Mouse (Mus musculus): Measurements from ENCODE around the gene Exoc6b. TPM values are rescaled to one million over a fixed set of nuclear protein-coding genes. Genes with fewer than 3 reads are reported as not detected.
A peak's percentile ranks its signal among the peaks of the same experiment; 100 is the strongest.

The Exoc6b gene
- total RNA-seq, 2 experiments from 2014 or later, result 130 to 134 TPM

DNA sequence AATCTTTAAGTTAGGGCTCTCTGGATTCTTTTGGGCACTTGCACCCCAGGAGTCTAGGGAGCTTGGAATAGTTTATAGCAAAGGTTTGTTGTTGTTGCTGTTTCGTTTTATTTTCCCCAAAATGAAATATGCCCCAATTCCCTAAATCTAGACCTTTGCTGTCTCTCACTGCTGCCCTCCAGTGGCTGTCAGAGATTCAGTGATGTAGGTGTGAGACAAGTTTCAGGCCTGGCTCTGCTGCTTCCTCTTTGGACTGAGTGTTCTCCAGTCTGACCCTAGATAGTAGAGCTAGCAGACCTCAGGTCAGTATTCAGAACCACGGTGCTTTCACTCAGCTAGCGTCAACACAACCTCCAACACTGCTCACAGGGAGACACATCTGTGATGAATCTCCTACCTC, 332.4 kb downstream of the Exoc6b start:
- no peak overlapping the region for H3K27ac ChIP-seq
- DNase-seq (ENCODE audit: low spot score in 2 of 2), result peak; percentile 5 to 37
- no peak overlapping the region for H3K4me3 ChIP-seq
- peak; percentile 90 for TF ChIP-seq CTCF (conservative IDR thresholded peaks at IDR 0.05)

DNA sequence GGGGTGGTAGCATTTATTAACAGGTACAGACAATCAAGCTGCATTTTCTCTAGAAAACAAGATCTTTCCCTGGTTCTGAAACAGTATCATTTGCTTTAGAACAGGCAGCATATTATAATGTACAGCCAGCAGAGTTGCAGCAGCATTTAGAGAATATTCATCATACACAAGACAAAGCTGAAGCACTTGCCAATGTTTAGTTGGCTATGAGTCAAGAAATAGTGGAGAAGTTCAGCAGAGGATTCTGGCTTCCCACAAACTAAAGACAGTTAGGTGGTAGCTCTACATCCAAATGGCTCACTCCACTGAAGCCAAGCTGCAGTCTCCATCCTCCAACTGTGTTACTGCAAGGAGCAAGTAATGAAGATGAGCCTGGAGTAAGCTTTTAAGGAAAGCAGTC, 342.4 kb downstream of the Exoc6b start:
- peak; percentile 19 for DNase-seq (ENCODE audit: low spot score in 2 of 2)
- Histone ChIP-seq H3K27ac (no peak overlapping the region), H3K4me3 (no peak overlapping the region)
- TF ChIP-seq CTCF (conservative IDR thresholded peaks at IDR 0.05), result no peak

DNA sequence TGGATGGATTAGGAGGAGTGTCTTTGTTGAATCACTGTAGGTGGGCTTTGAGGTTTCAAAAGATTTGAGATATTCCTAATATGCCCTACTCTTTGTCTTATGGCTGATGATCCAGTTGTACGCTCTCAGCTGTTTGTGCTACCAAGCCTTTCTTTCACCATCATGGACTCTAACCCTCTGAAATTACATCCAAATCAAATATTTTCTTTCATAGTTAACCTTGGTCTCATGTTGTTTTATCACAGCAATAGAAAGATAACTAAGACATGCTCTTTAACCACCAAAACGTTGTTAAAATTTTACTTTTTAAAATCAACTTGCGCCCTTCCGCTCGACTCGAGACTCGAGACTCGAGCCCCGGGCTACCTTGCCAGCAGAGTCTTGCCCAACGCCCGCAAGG, 356.1 kb downstream of the Exoc6b start:
- Histone ChIP-seq H3K27ac (no peak overlapping the region), H3K4me3 (no peak overlapping the region)
- no peak for TF ChIP-seq CTCF (conservative IDR thresholded peaks at IDR 0.05)
- DNase-seq (ENCODE audit: low spot score in 2 of 2), result no peak

- Histone ChIP-seq H3K4me3 (no peak overlapping the region), H3K27ac (no peak overlapping the region)
- DNase-seq (ENCODE audit: low spot score in 2 of 2), result no peak
- no peak for TF ChIP-seq CTCF (conservative IDR thresholded peaks at IDR 0.05)
These were observed 358.5 kb downstream of the Exoc6b start for GRCm38 (mm10) chr6:84710831-84711230.

DNA sequence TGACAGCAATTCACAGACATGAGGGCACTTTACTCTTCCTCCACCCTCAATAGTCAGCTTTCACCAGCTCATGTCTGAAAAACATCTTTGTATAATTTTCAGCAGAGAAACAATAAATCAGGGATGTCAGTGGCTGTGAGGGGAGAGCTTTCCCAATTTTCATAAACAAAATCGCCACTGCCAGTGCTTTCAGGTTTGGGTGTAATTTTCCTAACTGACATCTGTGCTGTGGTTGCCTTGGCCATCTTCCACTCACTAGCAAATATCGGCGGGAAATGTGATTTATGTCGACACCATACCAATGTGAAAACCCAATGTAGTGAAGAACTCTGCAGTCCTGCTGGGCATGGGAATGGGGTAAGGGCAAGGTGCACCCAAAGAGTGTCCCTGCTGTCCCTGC, 360.7 kb downstream of the Exoc6b start:
- TF ChIP-seq CTCF (conservative IDR thresholded peaks at IDR 0.05), result no peak
- DNase-seq (ENCODE audit: low spot score in 2 of 2), result no peak
- Histone ChIP-seq H3K4me3 (no peak overlapping the region), H3K27ac (peak overlapping the region; percentile 8; the same call in 1 of the 2 replicates)

DNA sequence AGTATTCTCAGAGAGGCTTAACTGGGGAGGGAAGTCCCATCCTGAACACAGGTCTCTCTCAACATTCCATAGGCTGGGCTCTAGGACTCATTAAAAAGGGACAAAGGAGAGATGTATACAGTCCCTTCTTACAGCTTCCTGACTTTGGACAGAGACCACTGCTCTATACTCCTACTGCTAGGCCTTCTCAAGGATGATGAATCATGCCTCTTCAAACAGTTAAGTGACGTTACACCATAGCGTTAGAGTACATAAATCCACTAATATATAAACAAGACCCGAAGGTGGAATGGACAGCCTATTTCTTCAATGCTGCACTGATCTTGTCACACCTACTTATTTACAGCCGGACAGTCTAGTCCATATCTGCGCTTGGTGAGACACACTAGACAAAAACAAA, 369.7 kb downstream of the Exoc6b start:
- DNase-seq (ENCODE audit: low spot score in 2 of 2), result no peak
- TF ChIP-seq CTCF (conservative IDR thresholded peaks at IDR 0.05), result no peak

GRCm38 (mm10) chr6:84698288-84698673, 371.0 kb downstream of the Exoc6b start:
- TF ChIP-seq CTCF (conservative IDR thresholded peaks at IDR 0.05), result no peak
- Histone ChIP-seq H3K4me3 (no peak overlapping the region), H3K27ac (no peak overlapping the region)
- no peak for DNase-seq (ENCODE audit: low spot score in 2 of 2)

More for the DNA sequence above, 369.7 kb downstream of the Exoc6b start:
- H3K27ac ChIP-seq, result no peak overlapping the region
- H3K4me3 ChIP-seq, result no peak overlapping the region

DNA sequence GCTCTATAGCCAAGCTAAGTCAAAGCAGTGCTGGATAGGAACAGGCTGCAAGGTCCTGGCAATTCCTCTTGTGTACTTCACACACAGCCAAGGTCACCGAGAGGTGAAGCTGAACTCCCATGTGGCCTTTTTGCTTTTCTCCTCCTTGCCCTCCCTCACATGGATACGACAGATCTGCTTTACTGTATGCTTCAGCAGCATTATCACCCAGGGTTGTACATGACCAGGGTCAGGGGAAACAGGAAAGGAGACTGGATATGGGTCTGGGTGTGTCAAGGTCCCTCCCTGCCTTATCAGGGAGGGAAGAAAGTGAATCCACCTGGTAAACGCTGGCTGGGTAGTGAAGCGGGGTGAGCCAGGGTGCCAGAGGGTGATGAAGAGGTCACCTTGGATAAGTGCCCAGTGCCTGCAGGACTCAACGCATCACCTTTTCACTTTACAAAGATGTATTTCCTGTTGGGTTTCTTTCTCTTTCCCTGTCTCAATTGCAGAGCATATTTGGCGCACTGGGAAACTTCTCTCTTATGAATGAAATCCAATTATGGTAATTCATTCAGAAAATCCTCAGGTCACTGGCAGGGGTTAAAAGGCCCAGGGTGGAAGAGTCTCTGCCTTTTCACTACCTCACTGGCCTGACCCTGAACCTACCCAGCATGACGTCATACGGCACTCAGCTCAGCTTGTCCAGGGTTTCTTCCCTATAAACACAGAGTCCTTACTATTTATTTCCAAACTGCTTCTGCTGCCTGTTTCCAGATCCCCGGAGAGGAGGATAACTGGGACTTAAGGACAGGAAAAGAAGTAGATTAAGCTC, 371.6 kb downstream of the Exoc6b start:
- DNase-seq (ENCODE audit: low spot score in 2 of 2), result no peak
- no peak for TF ChIP-seq CTCF (conservative IDR thresholded peaks at IDR 0.05)
- no peak overlapping the region for H3K4me3 ChIP-seq
- H3K27ac ChIP-seq, result 0 out of 2 replicates have a peak overlapping the region, but pooled peaks have one; percentile 10

DNA sequence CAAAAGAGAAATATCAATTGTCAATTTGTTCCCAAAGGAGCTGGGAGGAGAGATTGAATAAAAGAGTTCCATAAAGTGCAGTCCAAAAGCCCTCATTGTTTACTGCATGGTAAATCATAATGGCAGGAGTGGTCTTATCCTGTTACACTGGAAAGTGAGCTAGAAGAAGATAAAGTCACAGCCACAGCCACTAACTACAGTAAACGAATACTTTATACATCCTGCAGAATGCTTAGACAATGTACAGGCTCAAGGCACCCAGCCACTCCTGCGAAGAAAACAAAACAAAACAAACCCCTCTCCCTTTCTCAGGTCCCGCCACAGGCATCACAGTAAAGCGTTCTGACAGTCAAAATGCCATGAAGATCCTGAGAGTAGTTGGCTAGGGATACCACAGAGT, 375.5 kb downstream of the Exoc6b start:
- H3K27ac ChIP-seq, result peak overlapping the region; percentile 49; the same call in 1 of the 2 replicates
- H3K4me3 ChIP-seq, result no peak overlapping the region
- no peak for DNase-seq (ENCODE audit: low spot score in 2 of 2)
- TF ChIP-seq CTCF (conservative IDR thresholded peaks at IDR 0.05), result no peak

DNA sequence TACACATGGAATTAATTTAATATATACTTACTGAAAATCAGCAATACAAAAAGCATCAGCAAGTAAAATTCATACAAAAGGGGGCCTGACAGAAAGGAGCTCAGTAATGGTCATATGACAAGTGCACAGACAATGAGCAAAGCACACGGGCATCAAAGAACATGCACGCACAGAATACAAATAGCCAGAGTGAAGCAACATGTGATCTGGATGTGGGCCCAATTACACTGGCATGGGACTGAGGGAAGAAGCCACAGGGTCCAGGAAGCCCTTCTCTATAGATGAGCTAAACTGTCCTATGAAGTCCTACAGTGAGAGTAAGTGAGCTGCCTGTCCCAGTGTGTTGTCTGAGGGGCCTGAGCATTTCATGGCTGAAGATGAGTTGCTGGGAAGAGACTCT, 376.1 kb downstream of the Exoc6b start:
- Histone ChIP-seq H3K4me3 (no peak overlapping the region), H3K27ac (peak overlapping the region; percentile 49; the same call in 1 of the 2 replicates)
- TF ChIP-seq CTCF (conservative IDR thresholded peaks at IDR 0.05), result no peak
- DNase-seq (ENCODE audit: low spot score in 2 of 2), result no peak

- peak overlapping the region; percentile 28; the same call in 1 of the 2 replicates for H3K27ac ChIP-seq
- DNase-seq (ENCODE audit: low spot score in 2 of 2), result no peak
- no peak overlapping the region for H3K4me3 ChIP-seq
- TF ChIP-seq CTCF (conservative IDR thresholded peaks at IDR 0.05), result no peak
These were observed 377.4 kb downstream of the Exoc6b start for GRCm38 (mm10) chr6:84691907-84692306.

- no peak for DNase-seq (ENCODE audit: low spot score in 2 of 2)
- Histone ChIP-seq H3K27ac (no peak overlapping the region), H3K4me3 (no peak overlapping the region)
- TF ChIP-seq CTCF (conservative IDR thresholded peaks at IDR 0.05), result no peak
These were observed 391.5 kb downstream of the Exoc6b start for GRCm38 (mm10) chr6:84677770-84678169.

GRCm38 (mm10) chr6:84674936-84675335, 394.4 kb downstream of the Exoc6b start:
- no peak for DNase-seq (ENCODE audit: low spot score in 2 of 2)
- Histone ChIP-seq H3K4me3 (no peak overlapping the region), H3K27ac (no peak overlapping the region)
- no peak for TF ChIP-seq CTCF (conservative IDR thresholded peaks at IDR 0.05)

DNA sequence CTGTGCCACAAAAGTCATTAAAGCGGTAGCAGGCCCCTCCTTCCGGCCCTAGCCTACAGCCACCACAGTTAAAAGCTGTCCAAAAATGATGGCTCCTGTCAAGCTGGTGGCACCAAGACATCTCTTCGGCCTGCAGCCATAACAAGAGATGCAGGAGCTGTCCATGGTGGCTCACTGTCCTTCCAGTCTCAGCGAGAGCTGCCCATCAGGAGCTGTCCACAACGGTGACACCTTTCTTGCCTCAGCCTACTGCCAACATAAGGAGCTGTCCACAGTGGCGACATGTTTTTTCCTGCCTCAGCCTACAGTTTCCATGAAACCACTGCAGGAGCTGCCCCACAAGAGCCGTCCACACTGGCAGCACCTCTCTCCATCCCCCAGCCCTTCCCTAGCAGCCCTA, 395.2 kb downstream of the Exoc6b start:
- DNase-seq (ENCODE audit: low spot score in 2 of 2), result no peak
- no peak for TF ChIP-seq CTCF (conservative IDR thresholded peaks at IDR 0.05)
- no peak overlapping the region for H3K4me3 ChIP-seq
- no peak overlapping the region for H3K27ac ChIP-seq

Data from layer of hippocampus, adult 2 months (tissue).